In the genomic region with DNA sequence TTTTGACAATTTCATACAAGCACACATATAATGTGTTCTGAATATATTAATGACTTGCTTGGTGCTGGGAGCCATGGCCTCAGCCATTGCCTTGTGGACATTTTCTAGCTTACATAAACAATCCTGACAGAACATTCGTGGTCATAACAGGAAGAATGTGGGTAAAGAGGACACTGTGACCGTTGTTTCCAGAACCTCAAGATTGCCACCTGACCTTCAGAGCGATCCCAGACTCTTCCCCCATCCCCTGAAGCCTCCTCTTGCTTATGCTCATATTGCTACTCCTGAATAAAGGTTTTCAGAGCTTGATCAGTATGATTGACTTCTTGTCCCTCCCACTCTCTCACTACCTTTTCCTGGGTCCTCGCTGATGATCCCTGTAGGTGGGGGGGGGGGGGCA, we compare ENCODE assay signal across 27 mouse cellular contexts. TPM values are rescaled to one million over a fixed set of nuclear protein-coding genes. Genes with fewer than 3 reads are reported as not detected.
"Had no signal": no experiment of that assay in that cellular context is flagged by ENCODE, and none has a peak within 500 bp of the region (broad histone marks: within the 10 kb centered on the region; RNA-seq: fewer than 3 reads in every experiment).

No protein-coding gene starts in this region.

- H3K4me2 ChIP-seq: kidney, embryonic 15.5 days; limb, embryonic 12.5 days; limb, embryonic 15.5 days; liver, embryonic 12.5 days; liver, embryonic 15.5 days; midbrain, embryonic 11.5 days; neural tube, embryonic 12.5 days had no signal

- H3K27me3 ChIP-seq: kidney, embryonic 15.5 days; limb, embryonic 12.5 days; limb, embryonic 15.5 days; liver, embryonic 12.5 days; liver, embryonic 15.5 days; neural tube, embryonic 12.5 days had no signal

- DNase-seq: kidney, adult 8-10 months; kidney, postnatal 10 days; kidney, postnatal 36 days; layer of hippocampus, postnatal 36 days; lung, adult 2 months; lung, postnatal 14 days; lung, postnatal 4 days; midbrain, embryonic 14.5 days; retina, postnatal 1 day; right cerebral cortex, postnatal 25 days; thymus, adult 18-20 months; thymus, postnatal 14 days had no signal

- H3K9me3 ChIP-seq: kidney, embryonic 15.5 days; limb, embryonic 12.5 days; limb, embryonic 15.5 days; liver, embryonic 12.5 days; liver, embryonic 15.5 days; neural tube, embryonic 12.5 days had no signal

- H3K9ac ChIP-seq: kidney, embryonic 15.5 days; limb, embryonic 12.5 days; limb, embryonic 15.5 days; liver, embryonic 12.5 days; liver, embryonic 15.5 days; neural tube, embryonic 12.5 days had no signal

- H3K36me3 ChIP-seq: kidney, embryonic 15.5 days; limb, embryonic 12.5 days; limb, embryonic 15.5 days; liver, embryonic 15.5 days; neural tube, embryonic 12.5 days had no signal

- H3K4me3 ChIP-seq: kidney, embryonic 15.5 days; left cerebral cortex, adult 2 months; limb, embryonic 12.5 days; limb, embryonic 15.5 days; liver, embryonic 12.5 days; liver, embryonic 15.5 days; neural tube, embryonic 12.5 days had no signal

- H3K27ac ChIP-seq: kidney, embryonic 15.5 days; left cerebral cortex, adult 2 months; limb, embryonic 12.5 days; limb, embryonic 15.5 days; liver, embryonic 12.5 days; liver, embryonic 15.5 days; neural tube, embryonic 12.5 days had no signal

- ATAC-seq: intestine, embryonic 16.5 days; liver, embryonic 12.5 days had no signal

- H3K4me1 ChIP-seq: limb, embryonic 12.5 days; limb, embryonic 15.5 days; neural tube, embryonic 12.5 days had no signal

RNA-seq across cellular contexts. Expression of gene Gm28053, which starts 40.0 kb away (rescaled TPM):
- total RNA-seq: layer of hippocampus, postnatal 10 days; layer of hippocampus, postnatal 36 days; left cerebral cortex, postnatal 10 days; left cerebral cortex, postnatal 36 days; megakaryocyte-erythroid progenitor cell, adult 5-6 weeks; midbrain, postnatal 0 days had no signal
- polyA plus RNA-seq: liver, embryonic 15.5 days; midbrain, postnatal 0 days; testis, adult 2 months had no signal
